Mouse (Mus musculus): Measurements from ENCODE around the gene Gm9964. TPM values are rescaled to one million over a fixed set of nuclear protein-coding genes. Genes with fewer than 3 reads are reported as not detected.

The Gm9964 gene
- polyA plus RNA-seq, 1 experiment: not detected

- Histone ChIP-seq H3K4me1 (ENCODE audit: control insufficient read depth, insufficient read depth, low read length) (peaks cover 18% of the 10 kb centered on the region), H3K4me3 (replicated peaks; ENCODE audit: extremely low read depth, low read depth, low read length) (no peak overlapping the region)
- DNase-seq: no peak
- 61% methylated on average over 7 of the region's 7 CpGs for WGBS
- TF ChIP-seq POLR2A (IDR thresholded peaks at IDR 0.05; ENCODE audit: borderline replicate concordance, extremely low read depth, low read depth, low read length): no peak
- TF ChIP-seq CTCF (IDR thresholded peaks at IDR 0.05; ENCODE audit: insufficient read depth, low read length): no peak
These were observed 8.3 kb downstream of the Gm9964 start for GRCm38 (mm10) chr11:79288278-79288843.

DNA sequence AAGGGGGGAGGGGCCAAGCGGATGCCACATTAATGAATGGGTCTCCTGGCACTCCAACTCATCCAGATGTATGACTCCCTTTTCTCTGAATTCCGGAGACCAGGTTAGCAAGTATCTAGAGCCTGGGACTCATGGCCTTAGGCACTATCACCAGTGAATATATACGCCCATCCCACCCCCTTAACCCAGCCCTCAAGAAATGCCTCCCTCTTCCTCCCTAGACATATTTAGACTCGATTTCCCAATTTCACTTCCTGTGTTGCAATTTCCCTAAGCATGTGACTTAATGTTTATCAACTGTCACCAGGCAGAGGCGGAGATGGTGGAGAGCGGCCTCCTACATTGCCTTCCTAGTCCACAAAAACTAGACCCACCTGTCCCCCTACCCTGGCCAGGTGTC lies 9.3 kb downstream of the Gm9964 start:
- no peak for DNase-seq
- no peak overlapping the region for H3K4me3 ChIP-seq (replicated peaks; ENCODE audit: extremely low read depth, low read depth, low read length)
- TF ChIP-seq POLR2A (IDR thresholded peaks at IDR 0.05; ENCODE audit: borderline replicate concordance, extremely low read depth, low read depth, low read length) (peak; percentile 17; the same call in 1 of the 2 replicates), CTCF (IDR thresholded peaks at IDR 0.05; ENCODE audit: insufficient read depth, low read length) (no peak)
- H3K4me1 ChIP-seq (ENCODE audit: control insufficient read depth, insufficient read depth, low read length): peaks cover 18% of the 10 kb centered on the region
- WGBS: 35% methylated on average over 6 of the region's 6 CpGs

GRCm38 (mm10) chr11:79286305-79286799 lies 10.4 kb downstream of the Gm9964 start:
- 28% methylated on average over 9 of the region's 9 CpGs for WGBS
- Histone ChIP-seq H3K4me3 (replicated peaks; ENCODE audit: extremely low read depth, low read depth, low read length) (no peak overlapping the region), H3K4me1 (ENCODE audit: control insufficient read depth, insufficient read depth, low read length) (peaks cover 20% of the 10 kb centered on the region)
- TF ChIP-seq POLR2A (IDR thresholded peaks at IDR 0.05; ENCODE audit: borderline replicate concordance, extremely low read depth, low read depth, low read length) (no peak), CTCF (IDR thresholded peaks at IDR 0.05; ENCODE audit: insufficient read depth, low read length) (no peak)
- no peak for DNase-seq

GRCm38 (mm10) chr11:79283350-79284030 lies 13.2 kb downstream of the Gm9964 start:
- TF ChIP-seq CTCF (IDR thresholded peaks at IDR 0.05; ENCODE audit: insufficient read depth, low read length) (no peak), POLR2A (IDR thresholded peaks at IDR 0.05; ENCODE audit: borderline replicate concordance, extremely low read depth, low read depth, low read length) (no peak)
- 96% methylated on average over 4 of the region's 4 CpGs for WGBS
- H3K4me3 ChIP-seq (replicated peaks; ENCODE audit: extremely low read depth, low read depth, low read length): no peak overlapping the region
- H3K4me1 ChIP-seq (ENCODE audit: control insufficient read depth, insufficient read depth, low read length): peaks cover 21% of the 10 kb centered on the region
- DNase-seq: no peak

- no peak for DNase-seq
- no peak for TF ChIP-seq CTCF (IDR thresholded peaks at IDR 0.05; ENCODE audit: insufficient read depth, low read length)
- no peak for TF ChIP-seq POLR2A (IDR thresholded peaks at IDR 0.05; ENCODE audit: borderline replicate concordance, extremely low read depth, low read depth, low read length)
- WGBS: 25% methylated on average over 5 of the region's 5 CpGs
- H3K4me1 ChIP-seq (ENCODE audit: control insufficient read depth, insufficient read depth, low read length): peaks cover 8% of the 10 kb centered on the region
- no peak overlapping the region for H3K4me3 ChIP-seq (replicated peaks; ENCODE audit: extremely low read depth, low read depth, low read length)
These were observed 15.3 kb downstream of the Gm9964 start for GRCm38 (mm10) chr11:79281396-79281795.

GRCm38 (mm10) chr11:79279732-79280405 lies 16.8 kb downstream of the Gm9964 start:
- Histone ChIP-seq H3K4me1 (ENCODE audit: control insufficient read depth, insufficient read depth, low read length) (peaks cover 3% of the 10 kb centered on the region; the same call in 1 of the 2 replicates), H3K4me3 (replicated peaks; ENCODE audit: extremely low read depth, low read depth, low read length) (no peak overlapping the region)
- 44% methylated on average over 2 of the region's 2 CpGs for WGBS
- no peak for DNase-seq
- TF ChIP-seq CTCF (IDR thresholded peaks at IDR 0.05; ENCODE audit: insufficient read depth, low read length) (no peak), POLR2A (IDR thresholded peaks at IDR 0.05; ENCODE audit: borderline replicate concordance, extremely low read depth, low read depth, low read length) (no peak)

- WGBS: 63% methylated on average over 4 of the region's 4 CpGs
- no peak overlapping the region for H3K4me3 ChIP-seq (replicated peaks; ENCODE audit: extremely low read depth, low read depth, low read length)
- DNase-seq: no peak
- H3K4me1 ChIP-seq (ENCODE audit: control insufficient read depth, insufficient read depth, low read length): no peaks in the 10 kb centered on the region
- TF ChIP-seq CTCF (IDR thresholded peaks at IDR 0.05; ENCODE audit: insufficient read depth, low read length): no peak
- TF ChIP-seq POLR2A (IDR thresholded peaks at IDR 0.05; ENCODE audit: borderline replicate concordance, extremely low read depth, low read depth, low read length): no peak
These were observed 22.9 kb downstream of the Gm9964 start for GRCm38 (mm10) chr11:79273757-79274156.

GRCm38 (mm10) chr11:79273039-79273438 lies 23.7 kb downstream of the Gm9964 start:
- Histone ChIP-seq H3K4me1 (ENCODE audit: control insufficient read depth, insufficient read depth, low read length) (no peaks in the 10 kb centered on the region), H3K4me3 (replicated peaks; ENCODE audit: extremely low read depth, low read depth, low read length) (no peak overlapping the region)
- WGBS: 66% methylated on average over 4 of the region's 4 CpGs
- no peak for TF ChIP-seq POLR2A (IDR thresholded peaks at IDR 0.05; ENCODE audit: borderline replicate concordance, extremely low read depth, low read depth, low read length)
- TF ChIP-seq CTCF (IDR thresholded peaks at IDR 0.05; ENCODE audit: insufficient read depth, low read length): no peak
- no peak for DNase-seq

GRCm38 (mm10) chr11:79267171-79267570 lies 29.5 kb downstream of the Gm9964 start:
- Histone ChIP-seq H3K4me1 (ENCODE audit: control insufficient read depth, insufficient read depth, low read length) (no peaks in the 10 kb centered on the region), H3K4me3 (replicated peaks; ENCODE audit: extremely low read depth, low read depth, low read length) (no peak overlapping the region)
- WGBS: 23% methylated on average over 1 of the region's 1 CpGs
- no peak for TF ChIP-seq POLR2A (IDR thresholded peaks at IDR 0.05; ENCODE audit: borderline replicate concordance, extremely low read depth, low read depth, low read length)
- TF ChIP-seq CTCF (IDR thresholded peaks at IDR 0.05; ENCODE audit: insufficient read depth, low read length): no peak
- DNase-seq: no peak

All from lung, adult 2 months (tissue).